14 mouse cellular contexts compared by ENCODE assay signal in genomic region chr8:126135573-126135972, GRCm38 (mm10).
"Had no signal": no experiment of that assay in that cellular context is flagged by ENCODE, and none has a peak within 500 bp of the region (broad histone marks: within the 10 kb centered on the region; RNA-seq: fewer than 3 reads in every experiment).

No protein-coding gene starts in this region.

- H3K9me3 ChIP-seq: kidney, embryonic 15.5 days; limb, embryonic 13.5 days; midbrain, embryonic 10.5 days; neural tube, embryonic 12.5 days had no signal

- H3K9ac ChIP-seq: kidney, embryonic 15.5 days; limb, embryonic 13.5 days; liver, embryonic 14.5 days; neural tube, embryonic 12.5 days had no signal

- H3K27ac ChIP-seq: kidney, embryonic 15.5 days; limb, embryonic 13.5 days; liver, embryonic 14.5 days; midbrain, embryonic 10.5 days; neural tube, embryonic 12.5 days had no signal

- H3K4me2 ChIP-seq: kidney, embryonic 15.5 days; limb, embryonic 13.5 days; neural tube, embryonic 12.5 days had no signal

- DNase-seq: kidney, adult 2 months; left cerebral cortex, postnatal 4 days; midbrain, embryonic 14.5 days; retina, postnatal 1 day; right cerebral cortex, postnatal 4 days; spleen, adult 18-20 months; thymus, adult 18-20 months; thymus, postnatal 25 days had no signal

- H3K36me3 ChIP-seq: kidney, embryonic 15.5 days; limb, embryonic 13.5 days; midbrain, embryonic 10.5 days; neural tube, embryonic 12.5 days had no signal

- H3K4me3 ChIP-seq: kidney, embryonic 15.5 days; limb, embryonic 13.5 days; midbrain, embryonic 10.5 days; myocyte; neural tube, embryonic 12.5 days had no signal
